Mouse (Mus musculus) neural tube, embryonic 14.5 days (tissue): Measurements from ENCODE around the gene Spsb1. TPM values are rescaled to one million over a fixed set of nuclear protein-coding genes. Genes with fewer than 3 reads are reported as not detected.

ENCODE experiments used
- ATAC-seq: fragments of 200-750 bp; cut with Nextera tagmentation; 2 replicates; pipeline ENCODE4 v1.8.0; 2017; ENCODE audit warnings: low read depth, mild to moderate bottlenecking, moderate TSS enrichment, moderate library complexity
- H3K27ac ChIP-seq: fragments of 300-500 bp; sonication (generic); 2 replicates; pipeline ENCODE4 v1.5.1; 2014; ENCODE audit warnings: low read depth, mild to moderate bottlenecking, control low read depth, low read length, moderate library complexity, mixed read lengths
- H3K27me3 ChIP-seq: fragments of 300-500 bp; sonication (generic); 2 replicates; pipeline ENCODE4 v1.6.1; 2014; ENCODE audit warnings: low read length; ENCODE audit not compliant: control insufficient read depth, insufficient read depth
- H3K36me3 ChIP-seq: fragments of 300-500 bp; sonication (generic); 2 replicates; pipeline ENCODE4 v1.6.1; 2014; ENCODE audit warnings: low read length, mixed read lengths; ENCODE audit not compliant: control insufficient read depth, insufficient read depth
- H3K4me1 ChIP-seq: fragments of 300-500 bp; sonication (generic); 2 replicates; pipeline ENCODE4 v1.6.1; 2014; ENCODE audit warnings: low read length; ENCODE audit not compliant: control insufficient read depth, insufficient read depth
- H3K4me2 ChIP-seq: fragments of 300-500 bp; sonication (generic); 2 replicates; pipeline ENCODE4 v1.6.1; 2014; ENCODE audit warnings: mild to moderate bottlenecking, low read depth, low read length, control low read depth
- H3K4me3 ChIP-seq: fragments of 300-500 bp; sonication (generic); 2 replicates; pipeline ENCODE4 v1.5.1; 2014; ENCODE audit warnings: low read depth, low read length, control low read depth, mixed read lengths
- H3K9ac ChIP-seq: fragments of 300-500 bp; sonication (generic); replicated peaks from 2 replicates; pipeline ENCODE4 v1.6.1; 2014; ENCODE audit warnings: low read depth, mild to moderate bottlenecking, control low read depth, low read length, mixed read lengths
- H3K9me3 ChIP-seq: fragments of 300-500 bp; sonication (generic); 2 replicates; pipeline ENCODE4 v1.6.1; 2016; ENCODE audit warnings: low read length; ENCODE audit not compliant: control insufficient read depth
- WGBS: fragments of 180-500 bp; shearing (Covaris S2); extraction: QIAGEN DNeasy Blood & Tissue Kit; methylation state at CpG from one replicate; pipeline ENCODE4 v1.1.7; 2014; 5-methylcytosine and 5-hydroxymethylcytosine counted together
- polyA plus RNA-seq: library from polyadenylated mRNA; unstranded; fragments of >200 nt; fragmentation: Nextera tagmentation; extraction: Ambion mirVana; gene quantifications from 2 replicates; pipeline ENCODE4 v1.2.1, GENCODE M21; 2014

Spsb1 gene
- polyA plus RNA-seq, 1 experiment from 2014 or later, result 5.9 TPM

DNA sequence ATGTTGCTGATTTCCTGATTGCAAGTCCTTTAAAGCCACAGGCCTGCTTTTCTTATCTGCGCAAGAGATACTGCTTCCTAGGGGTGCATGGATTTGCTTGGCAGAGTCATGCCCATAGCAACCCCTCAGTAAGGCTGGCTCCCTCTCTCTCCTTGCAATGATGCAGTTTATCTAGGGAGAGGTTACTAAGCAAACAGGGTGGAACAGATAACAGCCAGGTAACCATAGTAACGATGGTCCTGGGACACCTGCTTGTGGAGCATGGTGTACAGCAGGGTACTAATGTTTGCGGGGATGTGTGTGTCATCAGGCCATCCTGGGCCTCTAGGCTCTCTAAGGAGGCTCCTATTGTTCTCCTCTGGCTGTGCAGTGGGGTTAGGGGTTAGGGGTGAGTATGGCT lies 97.2 kb downstream of the Spsb1 start:
- no peaks in the 10 kb centered on the region for H3K36me3 ChIP-seq
- no peaks in the 10 kb centered on the region for H3K9me3 ChIP-seq
- 0 out of 2 replicates have a peak, but pooled peaks have one; percentile 14 for ATAC-seq
- 73% methylated on average over 3 of the region's 3 CpGs for WGBS
- no peak overlapping the region for H3K27ac ChIP-seq
- no peak overlapping the region for H3K9ac ChIP-seq
- H3K4me1 ChIP-seq, result peaks cover 19% of the 10 kb centered on the region
- H3K4me2 ChIP-seq, result no peak overlapping the region
- no peak overlapping the region for H3K4me3 ChIP-seq
- H3K27me3 ChIP-seq, result no peaks in the 10 kb centered on the region

GRCm38 (mm10) chr4:149855892-149856807 lies 98.7 kb downstream of the Spsb1 start:
- H3K4me3 ChIP-seq, result no peak overlapping the region
- no peak for ATAC-seq
- no peak overlapping the region for H3K27ac ChIP-seq

DNA sequence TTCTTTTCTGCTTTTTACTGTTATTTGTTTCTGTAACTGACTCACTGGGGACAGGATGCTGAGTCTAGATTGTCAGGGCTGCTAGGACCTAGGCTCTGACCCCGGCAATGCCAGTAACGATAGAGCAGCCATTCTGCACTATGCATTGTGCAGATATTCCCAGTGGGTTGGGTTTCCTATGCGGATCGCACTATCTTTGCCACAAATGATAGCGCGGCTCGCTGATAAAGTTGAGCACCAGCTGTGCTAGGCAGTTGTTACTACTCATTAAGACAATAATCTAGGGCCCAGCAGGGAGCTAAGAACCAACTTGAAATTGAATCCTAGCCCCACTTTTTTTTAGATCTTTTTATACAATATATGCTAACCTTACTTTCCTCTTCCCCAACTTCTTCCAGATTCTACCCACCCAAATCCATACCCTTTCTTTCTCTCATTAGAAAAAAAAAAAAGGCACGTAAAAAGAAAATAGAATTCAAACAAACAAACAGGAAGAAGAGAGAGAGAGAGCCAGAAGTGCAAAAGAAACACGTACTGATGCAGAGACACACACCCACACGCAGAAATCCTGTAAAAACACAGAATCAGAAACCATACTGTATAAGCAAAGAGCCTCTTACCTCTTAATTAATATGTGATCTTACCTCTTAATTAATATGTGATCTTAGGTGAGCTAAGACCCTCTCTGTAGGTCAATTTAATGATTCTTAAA lies 99.5 kb downstream of the Spsb1 start:
- no peaks in the 10 kb centered on the region for H3K27me3 ChIP-seq
- no peaks in the 10 kb centered on the region for H3K36me3 ChIP-seq
- H3K4me3 ChIP-seq, result no peak overlapping the region
- H3K4me2 ChIP-seq, result peak overlapping the region; percentile 52; the same call in 1 of the 2 replicates
- peaks cover 19% of the 10 kb centered on the region for H3K4me1 ChIP-seq
- H3K9me3 ChIP-seq, result no peaks in the 10 kb centered on the region
- H3K27ac ChIP-seq, result peak overlapping the region; percentile 79
- WGBS, result 44% methylated on average over 10 of the region's 10 CpGs
- no peak overlapping the region for H3K9ac ChIP-seq
- no peak for ATAC-seq

More at GRCm38 (mm10) chr4:149855892-149856807, 98.7 kb downstream of the Spsb1 start:
- Histone ChIP-seq H3K9ac (no peak overlapping the region), H3K27me3 (no peaks in the 10 kb centered on the region), H3K9me3 (no peaks in the 10 kb centered on the region), H3K4me2 (no peak overlapping the region), H3K4me1 (peaks cover 19% of the 10 kb centered on the region), H3K36me3 (no peaks in the 10 kb centered on the region)
- 68% methylated on average over 19 of the region's 19 CpGs for WGBS

- Histone ChIP-seq H3K9ac (peak overlapping the region; percentile 52), H3K9me3 (no peaks in the 10 kb centered on the region), H3K4me3 (peak overlapping the region; percentile 25), H3K27ac (peak overlapping the region; percentile 79), H3K4me2 (peak overlapping the region; percentile 52), H3K4me1 (peaks cover 19% of the 10 kb centered on the region), H3K27me3 (no peaks in the 10 kb centered on the region), H3K36me3 (no peaks in the 10 kb centered on the region)
- WGBS, result 52% methylated on average over 9 of the region's 9 CpGs
- 0 out of 2 replicates have a peak, but pooled peaks have one; percentile 25 for ATAC-seq
These were observed 100.1 kb downstream of the Spsb1 start for GRCm38 (mm10) chr4:149854770-149855169.

GRCm38 (mm10) chr4:149854301-149854708 lies 100.5 kb downstream of the Spsb1 start:
- Histone ChIP-seq H3K9me3 (no peaks in the 10 kb centered on the region), H3K27ac (peak overlapping the region; percentile 79), H3K27me3 (no peaks in the 10 kb centered on the region), H3K4me2 (peak overlapping the region; percentile 52), H3K4me1 (peaks cover 19% of the 10 kb centered on the region), H3K4me3 (peak overlapping the region; percentile 25), H3K9ac (peak overlapping the region; percentile 52), H3K36me3 (no peaks in the 10 kb centered on the region)
- 2% methylated on average over 21 of the region's 21 CpGs for WGBS
- ATAC-seq, result peak; percentile 91

GRCm38 (mm10) chr4:149853698-149854284 lies 101.1 kb downstream of the Spsb1 start:
- Histone ChIP-seq H3K9me3 (no peaks in the 10 kb centered on the region), H3K4me1 (peaks cover 19% of the 10 kb centered on the region), H3K27ac (peak overlapping the region; percentile 16; the same call in 1 of the 2 replicates), H3K4me2 (peak overlapping the region; percentile 52), H3K27me3 (no peaks in the 10 kb centered on the region), H3K9ac (0 out of 2 replicates have a peak overlapping the region, but pooled peaks have one; percentile 52), H3K4me3 (no peak overlapping the region), H3K36me3 (no peaks in the 10 kb centered on the region)
- ATAC-seq, result no peak
- WGBS, result 63% methylated on average over 4 of the region's 4 CpGs

- Histone ChIP-seq H3K9me3 (no peaks in the 10 kb centered on the region), H3K27me3 (no peaks in the 10 kb centered on the region), H3K36me3 (no peaks in the 10 kb centered on the region), H3K27ac (no peak overlapping the region), H3K4me2 (no peak overlapping the region), H3K9ac (no peak overlapping the region), H3K4me1 (peaks cover 14% of the 10 kb centered on the region), H3K4me3 (no peak overlapping the region)
- no peak for ATAC-seq
- WGBS, result 88% methylated on average over 8 of the region's 8 CpGs
These were observed 103.3 kb downstream of the Spsb1 start for GRCm38 (mm10) chr4:149851554-149851953.

DNA sequence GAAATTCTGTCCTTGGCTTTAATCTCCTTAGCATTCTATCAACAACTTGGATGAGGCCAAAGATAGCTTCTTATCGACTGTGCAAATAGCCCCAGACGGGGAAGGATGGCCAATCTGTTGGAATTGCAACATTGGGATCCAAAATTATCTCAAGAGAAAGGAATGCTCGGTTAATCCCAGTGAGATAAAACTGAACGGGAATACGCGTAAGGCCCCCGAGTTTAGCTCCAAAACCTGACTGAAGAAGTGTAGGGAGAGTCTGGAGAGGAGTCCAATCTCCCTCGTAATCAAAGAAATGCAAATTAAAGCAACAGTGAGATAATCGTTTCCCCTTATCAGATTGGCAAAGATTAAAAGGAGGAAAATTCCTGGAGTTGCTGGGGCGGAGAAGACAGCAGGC lies 104.2 kb downstream of the Spsb1 start:
- Histone ChIP-seq H3K27me3 (no peaks in the 10 kb centered on the region), H3K9me3 (no peaks in the 10 kb centered on the region), H3K4me3 (no peak overlapping the region), H3K36me3 (no peaks in the 10 kb centered on the region), H3K9ac (no peak overlapping the region), H3K27ac (no peak overlapping the region), H3K4me2 (no peak overlapping the region), H3K4me1 (peaks cover 14% of the 10 kb centered on the region)
- WGBS, result 66% methylated on average over 10 of the region's 10 CpGs
- ATAC-seq, result no peak
